Mouse (Mus musculus): ENCODE data around the gene Plxnd1. TPM values are rescaled to one million over a fixed set of nuclear protein-coding genes. Genes with fewer than 3 reads are reported as not detected.

The Plxnd1 gene
- polyA plus RNA-seq, 1 experiment from 2014 or later: 17.5 TPM

Other genes starting within 250 kb of the Plxnd1 start
- 1.4 and 2.1 TPM in 2 replicates for gene Tmem40, start 232.6 kb downstream of the Plxnd1 start, polyA plus RNA-seq (2014; fragmentation: Nextera tagmentation; extraction: Ambion mirVana)
- gene Cand2, start 220.5 kb downstream of the Plxnd1 start, polyA plus RNA-seq (2014; fragmentation: Nextera tagmentation; extraction: Ambion mirVana): 24.6 and 27.5 TPM in 2 replicates
- gene Rpl32, start 186.3 kb downstream of the Plxnd1 start, polyA plus RNA-seq (2014; fragmentation: Nextera tagmentation; extraction: Ambion mirVana): 1,817 and 1,848 TPM in 2 replicates
- gene Efcab12, start 156.6 kb downstream of the Plxnd1 start, polyA plus RNA-seq (2014; fragmentation: Nextera tagmentation; extraction: Ambion mirVana): 1.7 and 2.0 TPM in 2 replicates
- gene Mbd4, start 141.6 kb downstream of the Plxnd1 start, polyA plus RNA-seq (2014; fragmentation: Nextera tagmentation; extraction: Ambion mirVana): 19.6 and 24.7 TPM in 2 replicates
- gene Ift122, start 141.5 kb downstream of the Plxnd1 start, polyA plus RNA-seq (2014; fragmentation: Nextera tagmentation; extraction: Ambion mirVana): 25.6 and 25.9 TPM in 2 replicates
- gene Rho, start 63.3 kb downstream of the Plxnd1 start, polyA plus RNA-seq (2014; fragmentation: Nextera tagmentation; extraction: Ambion mirVana): 0.08 TPM in 1 of 2 replicates, not detected in the other
- not detected in 2 replicates for gene H1foo, start 50.1 kb downstream of the Plxnd1 start, polyA plus RNA-seq (2014; fragmentation: Nextera tagmentation; extraction: Ambion mirVana)
- gene Tmcc1, start 198.5 kb upstream of the Plxnd1 start, polyA plus RNA-seq (2014; fragmentation: Nextera tagmentation; extraction: Ambion mirVana): 16.2 and 18.9 TPM in 2 replicates
- 53.9 and 56.3 TPM in 2 replicates for gene Washc2, start 213.0 kb upstream of the Plxnd1 start, polyA plus RNA-seq (2014; fragmentation: Nextera tagmentation; extraction: Ambion mirVana)